Mouse (Mus musculus): ENCODE measurements around the gene Fam71e1.

GRCm38 (mm10) chr7:44463056-44463425 is 33.3 kb upstream of the Fam71e1 start:
- TF ChIP-seq CTCF (IDR thresholded peaks at IDR 0.05; ENCODE audit: borderline replicate concordance, insufficient read depth, low read length), result no peak
- TF ChIP-seq POLR2A (IDR thresholded peaks at IDR 0.05; ENCODE audit: low read depth, low read length), result no peak

All from embryonic fibroblast, embryonic 13.5 days (primary cell).